Mouse (Mus musculus) heart, embryonic 14.5 days (tissue): ENCODE results near the gene Vwf. TPM values are rescaled to one million over a fixed set of nuclear protein-coding genes. Genes with fewer than 3 reads are reported as not detected.

Source experiments
- ATAC-seq: fragments of 200-750 bp; cut with Nextera tagmentation; 2 replicates; pipeline ENCODE4 v1.8.0; 2017; ENCODE audit warnings: low read depth, moderate TSS enrichment; ENCODE audit not compliant: insufficient number of reproducible peaks, insufficient read depth, low FRiP score
- H3K27ac ChIP-seq, 2 experiments: fragments of 200-500 bp in 1 of 2; fragments of 300-500 bp in 1 of 2; sonication (generic) in 1 of 2; replicated peaks in 1 of 2; 2 replicates each; pipeline ENCODE4 v1.5.1; 2012 to 2014; ENCODE audit warnings: low read depth in 2 of 2, low read length in 2 of 2, control low read depth in 1 of 2, mild to moderate bottlenecking in 1 of 2, mixed read lengths in 1 of 2; ENCODE audit not compliant: control insufficient read depth in 1 of 2, insufficient read depth in 1 of 2
- H3K27me3 ChIP-seq: fragments of 300-500 bp; sonication (generic); 2 replicates; pipeline ENCODE4 v1.6.1; 2014; ENCODE audit warnings: mild to moderate bottlenecking, low read length, control low read depth; ENCODE audit not compliant: control insufficient read depth, insufficient read depth
- H3K36me3 ChIP-seq: fragments of 300-500 bp; sonication (generic); 2 replicates; pipeline ENCODE4 v1.6.1; 2014; ENCODE audit warnings: mild to moderate bottlenecking, control low read depth, low read length, mixed read lengths; ENCODE audit not compliant: control insufficient read depth, insufficient read depth
- H3K4me1 ChIP-seq, 2 experiments: fragments of 200-500 bp in 1 of 2; fragments of 300-500 bp in 1 of 2; sonication (generic) in 1 of 2; 2 replicates each; pipeline ENCODE4 v1.6.1; 2012 to 2014; ENCODE audit warnings: low read length in 2 of 2, control low read depth in 1 of 2, mixed read lengths in 1 of 2; ENCODE audit not compliant: control insufficient read depth in 2 of 2, insufficient read depth in 2 of 2
- H3K4me2 ChIP-seq: fragments of 300-500 bp; sonication (generic); 2 replicates; pipeline ENCODE4 v1.6.1; 2014; ENCODE audit warnings: mild to moderate bottlenecking, low read length
- H3K4me3 ChIP-seq, 2 experiments: fragments of 200-500 bp in 1 of 2; fragments of 300-500 bp in 1 of 2; sonication (generic) in 1 of 2; 2 replicates each; pipeline ENCODE4 v1.5.1; 2012 to 2014; ENCODE audit warnings: low read length in 2 of 2, mild to moderate bottlenecking in 2 of 2, control low read depth in 1 of 2, low read depth in 1 of 2, moderate library complexity in 1 of 2; ENCODE audit not compliant: control insufficient read depth in 1 of 2, insufficient read depth in 1 of 2
- H3K9ac ChIP-seq: fragments of 300-500 bp; sonication (generic); 2 replicates; pipeline ENCODE4 v1.6.1; 2014; ENCODE audit warnings: mild to moderate bottlenecking, low read length
- H3K9me3 ChIP-seq: fragments of 300-500 bp; sonication (generic); 2 replicates; pipeline ENCODE4 v1.6.1; 2016; ENCODE audit warnings: low read length, control low read depth; ENCODE audit not compliant: control insufficient read depth
- WGBS: fragments of 180-500 bp; shearing (Covaris S2); extraction: QIAGEN DNeasy Blood & Tissue Kit; methylation state at CpG from one replicate; pipeline ENCODE4 v1.1.7; 2014; 5-methylcytosine and 5-hydroxymethylcytosine counted together
- polyA plus RNA-seq: library from polyadenylated mRNA; unstranded; fragments of >200 nt; fragmentation: Nextera tagmentation; extraction: Ambion mirVana; gene quantifications from 2 replicates; pipeline ENCODE4 v1.2.1, GENCODE M21; 2014

Gene Vwf
- polyA plus RNA-seq, 1 experiment from 2014 or later: 27.9 TPM

DNA sequence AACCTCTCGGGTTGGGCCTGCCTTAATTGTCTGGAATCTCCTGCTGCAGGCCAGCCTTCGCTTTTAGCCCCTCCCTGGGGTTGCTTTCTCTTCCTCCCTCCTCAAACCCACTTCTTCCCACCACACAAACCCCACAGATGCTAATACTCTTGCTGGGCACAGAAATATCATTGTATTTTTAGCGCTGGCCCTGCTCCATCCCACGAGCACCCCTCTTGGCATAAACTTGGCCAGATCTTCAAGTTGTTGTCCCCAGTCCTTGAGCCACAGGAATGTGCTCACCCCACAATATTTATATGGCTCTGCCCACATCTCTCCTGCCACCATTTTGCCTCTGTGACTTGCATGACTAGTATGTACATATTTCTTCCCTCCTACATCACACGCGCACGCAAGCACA, 35.4 kb upstream of the Vwf start:
- H3K4me3 ChIP-seq: no peak overlapping the region
- no peak overlapping the region for H3K9ac ChIP-seq
- no peaks in the 10 kb centered on the region for H3K9me3 ChIP-seq
- no peak overlapping the region for H3K27ac ChIP-seq
- WGBS: 69% methylated on average over 7 of the region's 7 CpGs
- no peak overlapping the region for H3K4me2 ChIP-seq
- H3K4me1 ChIP-seq: peaks cover 28 to 33% of the 10 kb centered on the region in 2 experiments
- no peaks in the 10 kb centered on the region for H3K27me3 ChIP-seq
- ATAC-seq: no peak
- H3K36me3 ChIP-seq: no peaks in the 10 kb centered on the region

DNA sequence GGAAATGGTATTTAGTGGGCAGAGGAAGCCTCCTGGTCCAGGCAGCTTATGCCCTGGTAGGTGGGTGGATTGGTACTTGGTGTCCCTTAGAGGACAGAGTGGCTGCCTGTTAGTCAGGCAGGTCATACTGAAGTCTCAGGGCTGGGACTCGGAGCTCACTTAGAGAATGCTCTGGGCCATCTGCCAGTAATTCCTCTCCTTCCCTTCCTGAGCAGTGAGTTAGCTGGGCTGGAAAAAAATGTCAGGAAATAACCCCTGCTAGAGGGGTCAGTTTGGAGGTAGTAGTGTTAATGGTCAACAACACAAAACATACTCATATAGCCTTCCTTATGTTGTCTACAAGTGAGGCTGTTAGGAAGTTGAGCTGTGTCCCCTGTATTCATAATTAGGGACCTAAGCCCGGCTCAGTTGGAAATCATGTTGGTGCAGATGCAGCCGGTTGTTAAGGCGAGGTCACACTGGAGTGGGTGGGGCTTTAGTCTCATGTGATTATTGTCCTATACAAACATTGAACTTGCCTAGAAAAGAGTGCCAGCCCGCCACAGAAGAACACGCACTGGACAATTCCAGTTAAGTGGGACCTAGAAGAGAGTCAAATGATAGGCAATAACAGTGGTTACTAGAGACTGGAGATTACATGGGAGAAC, 33.5 kb upstream of the Vwf start:
- H3K27ac ChIP-seq: peak overlapping the region; percentile 61 to 72; a peak in 3 of 4 replicates
- 47% methylated on average over 6 of the region's 6 CpGs for WGBS
- H3K36me3 ChIP-seq: no peaks in the 10 kb centered on the region
- H3K4me2 ChIP-seq: no peak overlapping the region
- no peaks in the 10 kb centered on the region for H3K27me3 ChIP-seq
- H3K4me3 ChIP-seq: no peak overlapping the region
- no peaks in the 10 kb centered on the region for H3K9me3 ChIP-seq
- H3K4me1 ChIP-seq: peaks cover 28 to 33% of the 10 kb centered on the region in 2 experiments
- peak; percentile 73 for ATAC-seq
- H3K9ac ChIP-seq: no peak overlapping the region

DNA sequence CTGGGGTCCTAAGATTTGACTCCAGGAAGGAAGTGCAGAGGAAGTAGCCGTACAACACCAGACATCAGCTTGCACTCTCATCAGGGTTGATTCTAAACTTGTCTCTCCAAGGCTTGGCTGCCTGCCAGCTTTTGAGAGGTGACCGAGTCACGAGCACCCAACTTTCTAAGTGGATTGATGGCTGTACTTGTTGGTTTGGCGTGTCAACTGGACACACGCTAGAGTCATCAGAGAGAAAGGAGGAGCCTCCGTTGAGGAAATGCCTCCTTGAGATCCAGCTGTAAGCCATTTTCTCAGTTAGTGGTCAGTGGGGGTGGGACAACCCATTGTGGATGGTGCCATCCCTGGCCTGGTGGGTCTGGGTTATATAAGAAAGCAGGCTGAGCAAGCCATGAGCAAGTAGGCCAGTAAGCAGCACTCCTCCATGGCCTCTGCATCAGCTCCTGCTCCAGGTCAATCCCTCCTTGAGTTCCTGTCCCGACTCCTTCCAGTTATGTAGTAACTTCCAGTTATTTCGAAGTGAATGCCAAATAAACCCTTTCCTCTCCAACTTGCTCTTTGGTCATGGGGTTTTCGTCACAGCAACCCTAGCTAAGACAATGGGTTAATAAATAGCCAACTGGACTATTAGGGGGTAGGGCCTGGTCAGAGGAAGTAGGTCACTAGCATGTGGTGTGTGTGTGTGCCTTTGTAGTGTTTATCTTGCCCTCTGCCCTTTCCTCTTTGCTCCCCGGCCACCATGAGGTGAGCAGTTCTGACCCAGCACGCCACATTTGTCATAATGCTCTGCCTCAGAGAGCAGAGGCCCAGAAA, 30.9 kb upstream of the Vwf start:
- Histone ChIP-seq H3K27me3 (no peaks in the 10 kb centered on the region), H3K4me3 (no peak overlapping the region), H3K9me3 (0 out of 2 replicates have a peak, but pooled peaks cover 3% of the 10 kb centered on the region), H3K4me2 (no peak overlapping the region), H3K27ac (0 out of 4 replicates have a peak overlapping the region, but pooled peaks of 1 of the 2 experiments have one; percentile 6), H3K9ac (no peak overlapping the region), H3K4me1 (peaks cover 28 to 33% of the 10 kb centered on the region in 2 experiments), H3K36me3 (no peaks in the 10 kb centered on the region)
- WGBS: 44% methylated on average over 11 of the region's 11 CpGs
- ATAC-seq: no peak

DNA sequence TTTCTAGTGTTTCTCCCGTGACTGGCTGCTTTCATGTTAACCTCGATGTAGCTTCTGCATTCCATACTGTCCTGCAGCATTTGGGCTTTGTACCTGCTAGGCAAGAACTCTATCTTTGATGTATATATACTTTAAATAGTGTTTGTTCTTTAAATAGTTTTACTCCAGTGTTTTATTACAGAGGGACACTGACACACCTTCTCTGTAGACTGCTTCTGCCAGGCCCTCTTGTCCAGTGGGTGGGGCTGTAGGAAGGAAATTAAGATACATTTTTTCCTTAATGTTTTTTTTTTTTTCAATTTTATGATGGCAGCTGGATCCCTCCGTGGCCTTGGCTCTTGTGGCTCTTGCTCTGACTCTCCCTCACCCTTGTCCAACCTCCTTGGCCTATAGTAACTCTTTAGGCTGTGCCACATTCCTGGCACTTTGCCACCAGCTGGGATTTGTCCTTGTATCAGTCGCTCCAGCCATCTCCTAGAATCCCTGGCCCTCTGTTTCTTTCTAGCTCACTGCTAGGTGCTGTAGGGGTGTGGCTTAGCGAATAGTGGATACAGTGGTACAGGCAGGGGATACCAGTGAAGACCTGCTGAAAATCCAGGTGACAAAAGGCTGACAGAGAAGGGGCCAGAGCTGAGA, 24.9 kb upstream of the Vwf start:
- Histone ChIP-seq H3K27me3 (no peaks in the 10 kb centered on the region), H3K9me3 (0 out of 2 replicates have a peak, but pooled peaks cover 3% of the 10 kb centered on the region), H3K4me1 (peaks cover 0 to 9% of the 10 kb centered on the region in 2 experiments; a peak in 2 of 4 replicates), H3K36me3 (no peaks in the 10 kb centered on the region), H3K9ac (no peak overlapping the region), H3K27ac (no peak overlapping the region), H3K4me2 (no peak overlapping the region), H3K4me3 (no peak overlapping the region)
- WGBS: 45% methylated on average over 5 of the region's 5 CpGs
- no peak for ATAC-seq

DNA sequence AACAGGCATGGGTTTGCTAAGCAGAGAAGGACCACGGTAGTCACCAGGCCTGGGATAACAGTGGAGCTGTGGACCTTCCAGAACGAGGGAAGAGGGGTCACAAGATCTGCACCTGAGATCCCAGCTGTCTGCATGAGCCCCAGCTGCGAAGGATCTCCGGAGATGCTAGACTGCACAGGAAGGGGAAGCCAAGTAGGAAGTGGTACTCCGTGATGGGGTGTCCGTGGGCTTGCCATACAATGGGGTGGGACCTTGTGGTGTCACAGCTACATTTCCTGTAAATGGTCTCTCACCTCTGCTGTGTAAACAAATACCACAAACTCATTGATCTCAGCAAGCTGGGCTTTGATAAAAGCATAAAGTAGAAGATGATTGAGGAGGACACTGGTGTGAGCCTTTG, 22.5 kb upstream of the Vwf start:
- H3K9me3 ChIP-seq: 0 out of 2 replicates have a peak, but pooled peaks cover 3% of the 10 kb centered on the region
- H3K4me2 ChIP-seq: no peak overlapping the region
- H3K4me3 ChIP-seq: no peak overlapping the region
- H3K27ac ChIP-seq: no peak overlapping the region
- H3K9ac ChIP-seq: no peak overlapping the region
- no peak for ATAC-seq
- H3K4me1 ChIP-seq: peaks cover 3 to 14% of the 10 kb centered on the region in 2 experiments; a peak in 3 of 4 replicates
- WGBS: 76% methylated on average over 6 of the region's 6 CpGs
- no peaks in the 10 kb centered on the region for H3K27me3 ChIP-seq
- no peaks in the 10 kb centered on the region for H3K36me3 ChIP-seq

DNA sequence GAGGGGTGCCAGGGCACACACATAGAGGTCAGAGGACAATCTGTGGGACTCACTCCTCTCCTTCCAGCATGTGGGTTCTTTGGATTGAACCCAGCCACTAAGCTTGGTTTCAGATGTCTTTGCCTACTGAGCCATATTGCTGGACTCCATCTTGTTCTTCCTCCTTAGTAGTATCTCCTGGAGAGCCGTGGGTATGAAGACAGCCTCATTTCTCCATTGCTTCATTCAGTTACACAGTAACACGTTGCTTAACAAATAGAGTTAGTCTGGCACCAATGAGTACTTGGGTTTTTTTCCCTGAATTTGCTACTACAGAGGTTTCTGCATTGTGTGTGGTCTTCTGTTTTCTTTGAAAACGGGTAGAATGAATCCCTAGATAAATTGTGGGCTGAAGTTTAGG, 20.5 kb upstream of the Vwf start:
- no peak for ATAC-seq
- no peak overlapping the region for H3K4me3 ChIP-seq
- H3K27ac ChIP-seq: no peak overlapping the region
- no peak overlapping the region for H3K9ac ChIP-seq
- H3K9me3 ChIP-seq: no peaks in the 10 kb centered on the region
- H3K36me3 ChIP-seq: no peaks in the 10 kb centered on the region
- H3K4me2 ChIP-seq: no peak overlapping the region
- 60% methylated on average over 3 of the region's 3 CpGs for WGBS
- H3K4me1 ChIP-seq: peaks cover 3 to 14% of the 10 kb centered on the region in 2 experiments; a peak in 3 of 4 replicates
- H3K27me3 ChIP-seq: no peaks in the 10 kb centered on the region

DNA sequence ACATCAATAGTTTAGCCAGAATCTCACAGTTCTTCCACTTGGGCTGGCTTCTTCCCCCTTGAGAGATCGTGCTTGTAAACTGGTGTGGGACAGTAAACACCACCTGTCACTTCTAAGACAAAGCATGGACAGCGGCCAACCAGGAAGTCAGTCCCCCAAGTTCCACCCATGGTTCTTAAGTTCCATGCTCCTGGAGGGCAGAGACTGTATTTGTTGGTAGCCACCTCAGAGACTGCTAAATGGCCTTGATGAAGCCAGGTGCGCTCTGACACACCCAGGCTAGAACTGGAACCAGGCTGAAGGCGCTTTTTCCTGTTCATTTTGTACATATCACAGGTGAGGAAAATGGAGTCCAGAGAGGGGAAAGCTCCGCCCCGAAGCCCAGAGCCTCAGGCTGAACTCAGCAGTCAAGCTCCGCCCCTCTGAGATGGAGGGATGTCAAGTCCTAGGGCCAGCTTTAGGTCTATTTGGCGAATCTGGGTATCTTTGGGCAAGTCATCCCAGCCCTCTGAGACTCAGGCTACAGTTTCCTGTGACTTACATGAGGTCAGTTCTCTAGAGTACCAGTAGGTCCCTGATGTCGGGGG, 17.9 kb upstream of the Vwf start:
- Histone ChIP-seq H3K4me2 (no peak overlapping the region), H3K27me3 (no peaks in the 10 kb centered on the region), H3K4me1 (peaks cover 3 to 6% of the 10 kb centered on the region in 2 experiments; a peak in 1 of 4 replicates), H3K9me3 (no peaks in the 10 kb centered on the region), H3K4me3 (no peak overlapping the region), H3K27ac (no peak overlapping the region), H3K36me3 (no peaks in the 10 kb centered on the region), H3K9ac (no peak overlapping the region)
- 73% methylated on average over 9 of the region's 9 CpGs for WGBS
- ATAC-seq: no peak; the same call in 1 of the 2 replicates
